Mouse (Mus musculus): ENCODE data around the gene Lbp.

- TF ChIP-seq CTCF (IDR thresholded peaks at IDR 0.05; ENCODE audit: control insufficient read depth, insufficient read depth, insufficient read length) (no peak), FOSL1 (IDR thresholded peaks at IDR 0.05; ENCODE audit: insufficient read depth, low read length, poor library complexity, severe bottlenecking) (no peak), MYOG (IDR thresholded peaks at IDR 0.05; ENCODE audit: control insufficient read depth, extremely low read depth, insufficient read length) (no peak)
These were observed 31.4 kb downstream of the Lbp start for GRCm38 (mm10) chr2:158337698-158338097.
